Mouse (Mus musculus) spleen, adult 10 weeks (tissue): ENCODE measurements around the gene Olfr1505. TPM values are rescaled to one million over a fixed set of nuclear protein-coding genes. Genes with fewer than 3 reads are reported as not detected.

Experiments used
- polyA plus RNA-seq: library from polyadenylated mRNA; stranded (reverse); fragments of 350-450 nt; fragmentation: Illumina TruSeq; extraction: RNeasy Lipid Tissue Mini Kit (QIAGEN cat#74804); gene quantifications from one replicate; pipeline ENCODE4 v1.2.3, GENCODE M21; 2015; ENCODE audit warnings: low replicate concordance; ENCODE audit not compliant: insufficient read depth

Gene Olfr1505
- not detected for polyA plus RNA-seq

GRCm38 (mm10) chr19:13913230-13913629 lies at the start of gene Olfr1505:
TSS of gene Olfr1505 (plus strand) at chr19:13913530.

DNA sequence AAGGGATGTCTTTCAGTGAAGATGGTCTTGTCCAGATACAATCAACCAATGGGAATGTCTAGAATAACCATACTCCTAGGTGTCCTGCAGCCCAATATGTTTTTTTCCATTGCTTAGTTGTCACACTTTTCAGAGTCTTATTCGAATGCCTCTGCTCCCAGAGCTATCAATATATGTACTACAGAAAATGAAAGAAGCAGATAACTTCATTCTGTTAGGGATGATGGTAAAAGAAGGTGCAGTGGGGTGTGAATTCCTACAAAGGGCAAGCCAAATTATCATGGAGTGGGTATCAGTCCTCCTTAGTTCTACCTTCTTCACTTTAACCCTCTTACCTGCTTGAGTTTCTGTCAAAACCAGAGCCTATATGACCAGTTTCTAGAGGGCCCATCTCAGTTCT lies 15.5 kb upstream of the Olfr1505 start, which contains the start of gene Olfr1504:
Gene Olfr1504, minus strand, starts transcription at position 101 of the 400 bp plus-strand sequence.

Other genes starting within 250 kb of the Olfr1505 start
- not detected for gene Olfr1491, start 216.3 kb upstream of the Olfr1505 start, polyA plus RNA-seq
- not detected for gene Olfr1493-ps1, start 190.3 kb upstream of the Olfr1505 start, polyA plus RNA-seq
- gene Olfr1494, start 173.8 kb upstream of the Olfr1505 start, polyA plus RNA-seq = not detected
- gene Olfr1495, start 148.9 kb upstream of the Olfr1505 start, polyA plus RNA-seq = not detected
- gene Olfr1496, start 135.7 kb upstream of the Olfr1505 start, polyA plus RNA-seq = not detected
- not detected for gene Olfr1497, start 115.3 kb upstream of the Olfr1505 start, polyA plus RNA-seq
- not detected for gene Olfr1499, start 94.1 kb upstream of the Olfr1505 start, polyA plus RNA-seq
- gene Olfr1500, start 83.0 kb upstream of the Olfr1505 start, polyA plus RNA-seq = not detected
- not detected for gene Olfr1501, start 62.8 kb upstream of the Olfr1505 start, polyA plus RNA-seq
- gene Olfr1502, start 51.7 kb upstream of the Olfr1505 start, polyA plus RNA-seq = not detected
- gene Olfr1504, start 15.6 kb upstream of the Olfr1505 start, polyA plus RNA-seq = not detected